Mouse (Mus musculus): ENCODE measurements around the gene Acp6.

DNA sequence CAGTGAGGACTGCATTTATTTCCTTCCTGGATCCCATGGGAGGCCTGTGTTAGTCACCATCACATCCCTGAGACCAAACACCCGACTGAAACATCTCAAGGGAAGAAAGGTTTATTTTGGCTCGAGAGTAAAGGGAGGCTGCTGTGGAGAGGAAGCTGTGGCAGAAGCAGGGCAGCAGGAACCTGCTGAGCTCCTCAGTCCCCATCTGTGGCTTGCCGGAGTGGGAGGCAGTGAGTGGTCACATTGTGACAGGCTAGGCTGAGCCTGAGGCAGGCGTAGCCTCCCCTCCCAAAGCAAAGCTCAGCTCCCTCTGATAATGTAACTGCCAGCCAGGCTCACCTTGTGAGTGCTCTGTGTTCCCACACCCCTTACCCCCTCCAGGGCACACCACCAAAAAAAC is 8.5 kb downstream of the Acp6 start:
- no peak for TF ChIP-seq TAL1 (conservative IDR thresholded peaks at IDR 0.05; ENCODE audit: low read depth, low read length)
- TF ChIP-seq CTCF (IDR thresholded peaks at IDR 0.05; ENCODE audit: low read depth, low read length) = no peak
- no peak for TF ChIP-seq GATA1 (IDR thresholded peaks at IDR 0.05; ENCODE audit: borderline replicate concordance, low read length)
- TF ChIP-seq POLR2AphosphoS5 (IDR thresholded peaks at IDR 0.05; ENCODE audit: insufficient replicate concordance, low read depth, low read length) = no peak
